In the genomic region with DNA sequence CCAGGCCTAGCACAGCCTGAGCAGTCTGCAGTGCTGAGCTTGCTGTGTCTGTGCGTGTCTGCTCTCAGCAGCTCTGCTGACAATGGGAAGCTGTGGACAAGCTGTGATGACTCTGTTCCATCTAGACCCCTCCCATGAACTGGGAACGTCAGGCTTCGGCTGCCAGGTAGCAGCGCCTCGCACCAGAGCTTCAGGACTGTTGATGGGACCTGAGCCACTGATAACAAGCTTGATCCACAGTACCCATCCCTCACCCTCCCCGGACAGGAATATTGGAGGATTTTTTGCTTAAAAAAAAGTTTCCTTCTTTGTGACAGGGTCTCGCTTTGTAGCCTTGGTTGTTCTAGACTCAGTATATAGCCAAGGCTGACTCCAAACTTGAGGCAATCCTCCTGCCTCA, we compare ENCODE assay signal across 20 mouse cellular contexts. TPM values are rescaled to one million over a fixed set of nuclear protein-coding genes. Genes with fewer than 3 reads are reported as not detected.
DNase-seq lines count a peak whose midpoint lies in the region; ATAC-seq and TF ChIP-seq lines count a peak whose summit lies in the region.
"Had no signal": no experiment of that assay in that cellular context is flagged by ENCODE, and none has a peak within 500 bp of the region (broad histone marks: within the 10 kb centered on the region; RNA-seq: fewer than 3 reads in every experiment).

No protein-coding gene starts in this region.

- H3K27me3 ChIP-seq in heart, embryonic 10.5 days (ENCODE audit: insufficient read depth, poor library complexity, severe bottlenecking): no peaks in the 10 kb centered on the region
- no peaks in the 10 kb centered on the region for H3K27me3 ChIP-seq in G1E (ENCODE audit: insufficient read depth, low read length)
- no peaks in the 10 kb centered on the region for H3K27me3 ChIP-seq in liver, embryonic 15.5 days
- no peaks in the 10 kb centered on the region for H3K27me3 ChIP-seq in midbrain, embryonic 11.5 days (ENCODE audit: control insufficient read depth, insufficient read depth, low read length)
- H3K27me3 ChIP-seq: hindbrain, embryonic 12.5 days; midbrain, embryonic 13.5 days had no signal

- peak overlapping the region; percentile 6 for H3K9ac ChIP-seq in liver, embryonic 15.5 days
- no peak overlapping the region for H3K9ac ChIP-seq in midbrain, embryonic 11.5 days (ENCODE audit: low read length)
- H3K9ac ChIP-seq: forebrain, postnatal 0 days; hindbrain, embryonic 12.5 days; lung, embryonic 14.5 days; midbrain, embryonic 13.5 days had no signal

- no peak overlapping the region for H3K4me3 ChIP-seq in heart, embryonic 10.5 days
- peak overlapping the region; percentile 27; the same call in 1 of the 2 replicates for H3K4me3 ChIP-seq in G1E (ENCODE audit: low read depth, low read length)
- H3K4me3 ChIP-seq in liver, embryonic 15.5 days (replicated peaks): no peak overlapping the region
- H3K4me3 ChIP-seq in midbrain, embryonic 11.5 days (ENCODE audit: low read depth, low read length): no peak overlapping the region
- H3K4me3 ChIP-seq: erythroblast, embryonic 14.5 days; gastrocnemius, adult 2 months; hindbrain, embryonic 12.5 days; midbrain, embryonic 13.5 days; myocyte had no signal

- 0 out of 2 replicates have a peak, but pooled peaks cover 3% of the 10 kb centered on the region for H3K4me1 ChIP-seq in heart, embryonic 10.5 days
- peaks cover 82% of the 10 kb centered on the region for H3K4me1 ChIP-seq in G1E (ENCODE audit: insufficient read depth, low read depth, low read length)
- H3K4me1 ChIP-seq in liver, embryonic 15.5 days (replicated peaks): peaks cover 47% of the 10 kb centered on the region
- H3K4me1 ChIP-seq in midbrain, embryonic 11.5 days (ENCODE audit: control insufficient read depth, insufficient read depth, low read length): no peaks in the 10 kb centered on the region
- H3K4me1 ChIP-seq: hindbrain, embryonic 12.5 days; midbrain, embryonic 13.5 days had no signal

- TF ChIP-seq CTCF in G1E (IDR thresholded peaks at IDR 0.05; ENCODE audit: low read depth, low read length): no peak

- DNase-seq in heart, embryonic 10.5 days (ENCODE audit: low spot score): no peak
- no peak for DNase-seq in heart, adult 11 months
- DNase-seq in G1E (ENCODE audit: low spot score): no peak
- no peak for DNase-seq in adrenal gland, adult 2 months
- no peak for DNase-seq in midbrain, embryonic 11.5 days (ENCODE audit: low spot score, missing footprints)
- DNase-seq: adrenal gland, postnatal 25 days; cerebellum, adult 9-10 months; forebrain, postnatal 0 days; layer of hippocampus, postnatal 36 days; lung, embryonic 14.5 days; thymus, postnatal 36 days had no signal

- no peak for ATAC-seq in G1E (ENCODE audit: extremely low read depth, insufficient number of reproducible peaks, low FRiP score, poor library complexity, severe bottlenecking)
- ATAC-seq in erythroid progenitor cell, adult 5-6 weeks (replicated peaks; ENCODE audit: low FRiP score, poor library complexity, severe bottlenecking): peak; percentile 73
- peak; percentile 83 for ATAC-seq in liver, embryonic 15.5 days (ENCODE audit: insufficient read depth)
- no peak for ATAC-seq in midbrain, embryonic 11.5 days (ENCODE audit: low FRiP score)
- ATAC-seq: forebrain, postnatal 0 days; intestine, postnatal 0 days; midbrain, embryonic 13.5 days had no signal

- peak overlapping the region; percentile 52 for H3K4me2 ChIP-seq in liver, embryonic 15.5 days
- H3K4me2 ChIP-seq in midbrain, embryonic 11.5 days: no peak overlapping the region
- H3K4me2 ChIP-seq: hindbrain, embryonic 12.5 days; lung, embryonic 14.5 days; midbrain, embryonic 13.5 days had no signal

- 89% methylated on average over 7 of the region's 7 CpGs for WGBS in heart, embryonic 10.5 days
- 53% methylated on average over 7 of the region's 7 CpGs for WGBS in liver, embryonic 15.5 days (ENCODE audit: insufficient replicate concordance)
- WGBS in midbrain, embryonic 11.5 days: 90% methylated on average over 7 of the region's 7 CpGs

- peak overlapping the region; percentile 50; the same call in 1 of the 2 replicates for H3K27ac ChIP-seq in heart, embryonic 10.5 days
- peak overlapping the region; percentile 89 for H3K27ac ChIP-seq in liver, embryonic 15.5 days (replicated peaks)
- H3K27ac ChIP-seq in midbrain, embryonic 11.5 days (ENCODE audit: low read depth, low read length): no peak overlapping the region
- H3K27ac ChIP-seq: gastrocnemius, adult 2 months; hindbrain, embryonic 12.5 days; macrophage; midbrain, embryonic 13.5 days had no signal

- H3K36me3 ChIP-seq in heart, embryonic 10.5 days: peaks cover 86% of the 10 kb centered on the region
- peaks cover 90% of the 10 kb centered on the region for H3K36me3 ChIP-seq in G1E (replicated peaks)
- peaks cover 87% of the 10 kb centered on the region for H3K36me3 ChIP-seq in liver, embryonic 15.5 days (replicated peaks)
- 0 out of 2 replicates have a peak, but pooled peaks cover 4% of the 10 kb centered on the region for H3K36me3 ChIP-seq in midbrain, embryonic 11.5 days (ENCODE audit: control insufficient read depth, insufficient read depth, low read length)

- H3K9me3 ChIP-seq in heart, embryonic 10.5 days: no peaks in the 10 kb centered on the region
- no peaks in the 10 kb centered on the region for H3K9me3 ChIP-seq in G1E (replicated peaks)
- no peaks in the 10 kb centered on the region for H3K9me3 ChIP-seq in liver, embryonic 15.5 days (replicated peaks)
- H3K9me3 ChIP-seq in midbrain, embryonic 11.5 days (ENCODE audit: control insufficient read depth, low read length): no peaks in the 10 kb centered on the region
- H3K9me3 ChIP-seq: hindbrain, embryonic 12.5 days; midbrain, embryonic 13.5 days had no signal

RNA-seq across cellular contexts. Expression of gene Slc9a8, which starts 25.7 kb away (rescaled TPM):
- 23.0 and 26.0 TPM in 2 replicates for polyA plus RNA-seq in heart, embryonic 10.5 days (2016; fragmentation: Nextera tagmentation; extraction: Ambion mirVana)
- total RNA-seq in G1E (2014; fragmentation: Nextera tagmentation) (67.4 and 90.4 TPM in 2 replicates), G1E (2017) (22.4 and 24.4 TPM in 2 replicates)
- polyA plus RNA-seq in G1E (2012): 10.0 and 13.2 TPM in 2 replicates
- 49.0 and 56.6 TPM in 2 replicates for total RNA-seq in erythroid progenitor cell, adult 5-6 weeks (2015; ENCODE audit: low replicate concordance)
- total RNA-seq in erythroid progenitor cell, adult 5-6 weeks (2017; ENCODE audit: low replicate concordance): 37.7 and 38.0 TPM in 2 replicates
- polyA plus RNA-seq in liver, embryonic 15.5 days (2015; fragmentation: Nextera tagmentation; extraction: Ambion mirVana): 12.7 and 15.2 TPM in 2 replicates
- total RNA-seq in adrenal gland, adult 2 months (2021): 10 to 100 TPM; 33.8 to 40.2 TPM
- 51.2 and 67.5 TPM in 2 replicates for polyA plus RNA-seq in adrenal gland, adult 2 months (2012; rRNA removed)
- 15.1 and 17.2 TPM in 2 replicates for polyA plus RNA-seq in midbrain, embryonic 11.5 days (2014; fragmentation: Nextera tagmentation; extraction: Ambion mirVana)

RNA-seq across cellular contexts. Expression of gene Rnf114, which starts 45.2 kb away (rescaled TPM):
- 71.2 and 90.0 TPM in 2 replicates for polyA plus RNA-seq in heart, embryonic 10.5 days (2016; fragmentation: Nextera tagmentation; extraction: Ambion mirVana)
- total RNA-seq in G1E (2014; fragmentation: Nextera tagmentation): 41.5 and 48.2 TPM in 2 replicates
- total RNA-seq in G1E (2017): 32.1 and 37.8 TPM in 2 replicates
- 16.8 and 18.4 TPM in 2 replicates for polyA plus RNA-seq in G1E (2012)
- total RNA-seq in erythroid progenitor cell, adult 5-6 weeks (2015; ENCODE audit: low replicate concordance): 24.1 and 33.5 TPM in 2 replicates
- 10.2 and 17.8 TPM in 2 replicates for total RNA-seq in erythroid progenitor cell, adult 5-6 weeks (2017; ENCODE audit: low replicate concordance)
- 35.3 and 38.2 TPM in 2 replicates for polyA plus RNA-seq in liver, embryonic 15.5 days (2015; fragmentation: Nextera tagmentation; extraction: Ambion mirVana)
- 10 to 100 TPM; 75.2 to 78.4 TPM for total RNA-seq in adrenal gland, adult 2 months (2021)
- polyA plus RNA-seq in adrenal gland, adult 2 months (2012; rRNA removed): 64.2 and 70.8 TPM in 2 replicates
- 140 and 150 TPM in 2 replicates for polyA plus RNA-seq in midbrain, embryonic 11.5 days (2014; fragmentation: Nextera tagmentation; extraction: Ambion mirVana)

RNA-seq across cellular contexts. Expression of gene Spata2, which starts 45.5 kb away (rescaled TPM):
- 16.5 and 17.4 TPM in 2 replicates for polyA plus RNA-seq in heart, embryonic 10.5 days (2016; fragmentation: Nextera tagmentation; extraction: Ambion mirVana)
- total RNA-seq in G1E (2014; fragmentation: Nextera tagmentation): 11.6 and 16.2 TPM in 2 replicates
- 6.7 and 7.6 TPM in 2 replicates for total RNA-seq in G1E (2017)
- polyA plus RNA-seq in G1E (2012): 26.5 and 27.9 TPM in 2 replicates
- total RNA-seq in erythroid progenitor cell, adult 5-6 weeks (2015; ENCODE audit: low replicate concordance): 7.5 and 8.6 TPM in 2 replicates
- 5.4 and 7.4 TPM in 2 replicates for total RNA-seq in erythroid progenitor cell, adult 5-6 weeks (2017; ENCODE audit: low replicate concordance)
- 8.1 and 8.3 TPM in 2 replicates for polyA plus RNA-seq in liver, embryonic 15.5 days (2015; fragmentation: Nextera tagmentation; extraction: Ambion mirVana)
- total RNA-seq in adrenal gland, adult 2 months (2021): 10 to 100 TPM; 33.1 to 35.1 TPM
- polyA plus RNA-seq in adrenal gland, adult 2 months (2012; rRNA removed): 29.0 and 30.8 TPM in 2 replicates
- polyA plus RNA-seq in midbrain, embryonic 11.5 days (2014; fragmentation: Nextera tagmentation; extraction: Ambion mirVana): 15.6 and 15.8 TPM in 2 replicates

Comparison
In these comparisons a context has a peak if more than half of its experiments do, and no peak if none do; other contexts are left out.
1. ATAC-seq: peak in erythroid progenitor cell, adult 5-6 weeks (single experiment) and liver, embryonic 15.5 days (single experiment); none in G1E (single experiment) and midbrain, embryonic 11.5 days (single experiment).